Mouse (Mus musculus): Measurements from ENCODE around the gene Cd6.

The Cd6 gene

DNA sequence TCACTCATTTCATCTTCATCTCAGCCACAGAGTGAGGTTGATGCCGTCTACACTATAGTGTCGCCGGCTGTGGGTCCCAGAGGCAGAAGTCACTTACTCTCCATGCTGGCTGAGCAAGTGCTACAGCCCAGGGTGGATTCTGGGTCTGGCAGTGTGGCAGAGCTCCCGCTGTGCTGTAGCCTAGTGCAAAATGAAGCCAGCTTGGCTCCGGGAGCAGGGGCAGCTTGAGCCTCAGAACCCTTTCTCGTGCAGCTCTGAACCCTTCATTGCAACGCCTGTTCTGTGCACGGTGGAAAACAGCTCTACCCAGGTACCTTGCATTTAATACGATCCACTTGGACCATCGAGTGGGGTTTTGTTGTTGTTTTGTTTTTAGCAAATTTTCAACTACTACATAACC is 62.2 kb downstream of the Cd6 start:
- in situ Hi-C loops (cut with MboI, MseI), result no loop called here

DNA sequence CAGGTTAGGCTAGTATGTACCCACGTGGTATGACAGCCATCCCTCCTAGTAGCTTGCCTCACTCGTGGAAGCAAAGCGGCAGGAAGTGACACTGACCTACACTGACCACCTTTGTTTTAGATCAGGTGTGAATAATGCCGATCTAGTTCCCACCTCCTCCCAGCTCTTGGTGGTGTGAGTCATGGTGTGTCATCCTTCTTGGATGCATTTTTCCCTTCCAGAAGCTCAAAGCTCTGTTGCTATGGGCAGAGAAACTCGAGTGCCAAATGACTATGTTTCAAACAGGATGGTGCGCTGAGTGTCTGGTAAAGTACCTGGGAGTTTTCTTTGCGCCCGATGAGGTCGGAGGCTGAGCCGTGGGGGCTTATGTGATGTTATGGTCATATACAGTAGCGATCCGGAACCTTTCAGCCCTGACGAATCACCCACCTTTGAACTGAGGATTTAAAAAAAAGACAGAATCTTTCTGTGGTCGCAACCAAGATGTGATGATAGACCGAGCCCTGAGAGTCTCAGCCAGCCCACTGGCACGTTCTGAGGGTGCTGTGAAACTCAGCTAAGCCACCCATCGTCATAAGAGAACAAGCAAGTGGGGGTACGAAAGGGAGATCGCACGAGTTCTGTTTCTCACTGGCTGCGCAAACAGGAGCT is 66.4 kb downstream of the Cd6 start:
- in situ Hi-C loops (cut with MboI, MseI), result no loop called here

DNA sequence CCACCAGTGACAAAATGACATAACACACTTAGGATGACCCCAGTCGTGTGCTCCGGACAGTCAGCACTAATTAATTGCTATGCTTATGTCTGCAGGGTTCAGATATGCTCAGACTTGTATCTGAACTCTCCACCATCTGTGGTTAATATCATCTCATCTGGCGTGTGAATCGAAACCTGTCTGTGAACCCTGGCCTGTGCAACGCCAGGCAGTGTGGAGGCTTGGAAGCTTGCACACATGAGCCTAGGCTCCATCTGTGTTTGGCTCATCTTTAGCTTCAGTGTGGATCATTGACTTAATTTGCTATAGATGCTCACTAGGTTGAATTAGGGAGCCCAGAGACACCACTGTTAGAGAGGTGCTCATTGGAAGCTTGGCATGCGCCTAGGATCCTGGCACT is 67.4 kb downstream of the Cd6 start:
- in situ Hi-C loops (cut with MboI, MseI), result no loop called here

DNA sequence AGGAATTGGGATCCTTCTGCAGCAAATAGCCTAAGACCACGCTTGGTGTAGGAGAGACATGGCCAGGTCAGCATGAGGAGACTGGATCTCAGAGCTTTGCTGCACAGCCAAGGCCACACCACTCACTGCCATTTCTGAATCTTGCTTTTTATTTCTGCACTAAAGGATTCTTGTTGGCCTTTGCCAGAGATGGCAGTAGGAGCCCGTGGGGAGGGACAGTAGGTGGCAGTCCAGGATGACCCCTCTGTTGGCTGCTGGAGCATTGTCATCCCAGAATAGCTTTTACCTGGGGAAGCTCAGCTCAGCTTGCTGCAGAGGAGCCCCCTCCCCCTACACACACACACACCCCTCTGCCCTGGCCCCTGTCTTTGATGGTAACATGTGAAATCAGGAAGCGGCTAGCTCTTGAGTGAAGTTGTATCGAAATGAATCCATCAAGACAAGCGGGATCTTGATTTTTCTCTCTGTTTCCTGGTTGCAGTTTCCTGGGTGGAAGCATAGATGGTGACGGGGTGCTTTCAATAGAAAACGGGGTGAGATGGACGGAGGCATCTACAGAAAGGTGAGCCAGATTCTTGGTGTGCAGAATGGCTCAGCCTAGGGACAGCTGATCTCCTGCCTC is 68.0 kb downstream of the Cd6 start:
- in situ Hi-C loops (cut with MboI, MseI), result no loop called here

DNA sequence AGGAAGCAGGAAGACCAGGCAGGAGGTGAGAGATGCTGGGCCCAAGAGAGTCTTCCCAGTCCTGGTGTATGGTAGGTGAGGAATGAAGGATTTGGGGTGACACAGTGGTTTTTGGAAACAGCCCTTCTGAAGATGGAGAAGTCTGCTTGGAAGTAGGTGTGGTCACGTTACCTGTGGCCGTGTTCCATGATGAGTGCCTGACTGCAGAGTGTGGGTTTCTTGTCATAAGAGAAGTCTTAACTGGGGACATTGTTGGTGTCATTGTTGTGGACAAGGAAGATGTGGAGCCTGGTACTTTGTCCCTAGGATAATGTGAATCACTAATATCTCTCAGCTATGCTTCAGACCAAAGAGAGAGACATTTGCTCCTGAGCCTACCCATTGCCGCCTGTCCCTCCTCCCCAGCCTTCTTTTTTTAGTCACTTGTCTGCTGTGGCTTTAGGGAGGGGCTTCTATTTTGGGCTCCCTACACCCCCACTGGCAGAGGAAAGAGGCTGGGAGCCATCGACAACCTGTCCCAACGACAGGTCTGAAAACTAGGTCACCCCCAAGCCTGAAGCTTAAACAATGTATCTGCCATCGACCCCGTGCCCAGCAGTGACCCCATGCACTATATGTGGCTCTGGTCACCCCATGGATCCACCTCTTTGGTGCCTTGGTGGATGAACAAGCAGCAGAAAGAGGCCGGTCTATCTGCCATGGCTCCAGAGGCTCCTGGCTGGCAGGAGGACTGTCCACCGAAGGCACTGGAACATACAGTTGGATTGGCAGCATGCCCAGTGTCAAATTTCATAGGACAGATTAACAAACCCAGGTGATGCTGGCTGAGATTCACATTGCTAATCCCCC is 69.7 kb downstream of the Cd6 start:
- in situ Hi-C loops (cut with MboI, MseI), result no loop called here

DNA sequence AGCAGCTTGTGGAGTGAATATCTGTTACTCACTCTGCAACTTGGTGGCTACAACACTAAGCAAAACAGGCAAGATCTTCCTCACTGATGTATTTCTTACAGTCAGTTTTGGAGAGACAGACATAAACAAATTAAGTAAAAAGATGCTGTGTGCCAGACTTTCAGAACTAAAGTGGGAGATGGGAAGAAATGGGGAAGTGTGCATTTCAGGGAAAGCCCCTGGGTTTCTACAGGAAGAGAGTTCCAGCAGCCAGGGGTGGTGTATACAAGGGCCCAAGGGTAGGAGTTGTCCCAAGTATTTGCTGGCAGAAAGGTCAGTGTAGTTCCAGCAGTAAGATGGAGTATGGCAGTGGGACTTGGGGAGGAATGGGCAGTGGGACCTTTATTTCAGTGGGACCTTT is 70.3 kb downstream of the Cd6 start:
- in situ Hi-C loops (cut with MboI, MseI), result no loop called here

DNA sequence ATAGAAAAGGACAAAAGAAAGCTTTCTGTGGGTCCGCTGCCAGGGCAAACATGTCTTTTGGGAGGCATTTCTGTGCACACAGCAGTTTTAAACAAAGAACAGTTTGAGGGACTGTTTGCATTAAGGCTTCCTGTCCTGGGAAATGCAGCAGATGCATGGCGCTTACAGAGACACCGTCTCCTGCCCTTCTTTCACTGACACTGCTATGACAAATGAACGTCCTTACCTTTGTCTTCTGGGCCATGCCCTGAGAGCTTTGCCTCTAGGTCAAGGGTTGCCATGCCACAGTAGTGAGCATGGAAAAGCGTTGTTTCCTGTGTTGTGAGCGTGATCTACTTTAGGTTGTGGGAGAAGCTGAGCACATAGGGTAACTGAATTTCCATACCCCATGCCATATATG is 71.2 kb downstream of the Cd6 start:
- in situ Hi-C loops (cut with MboI, MseI), result no loop called here

DNA sequence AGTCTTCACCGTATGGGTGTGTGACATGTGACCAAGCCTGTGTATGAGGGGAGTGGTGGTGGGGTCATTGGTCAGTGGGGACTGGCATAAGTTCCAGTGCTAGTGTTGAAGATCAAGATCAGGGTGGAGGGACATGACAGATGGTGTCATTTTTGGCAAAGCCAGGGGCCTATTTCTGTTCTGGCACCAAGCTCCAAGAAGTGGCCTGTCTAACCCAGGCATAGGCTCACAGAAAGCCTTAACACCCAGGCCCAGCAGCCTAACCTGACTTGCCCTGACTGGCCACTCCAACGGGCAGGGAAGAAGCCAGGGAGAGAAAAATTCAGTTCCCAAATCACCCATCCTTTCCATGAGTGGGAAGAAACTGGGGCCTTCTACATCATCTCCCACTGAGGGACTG is 72.3 kb downstream of the Cd6 start:
- in situ Hi-C loops (cut with MboI, MseI), result no loop called here

DNA sequence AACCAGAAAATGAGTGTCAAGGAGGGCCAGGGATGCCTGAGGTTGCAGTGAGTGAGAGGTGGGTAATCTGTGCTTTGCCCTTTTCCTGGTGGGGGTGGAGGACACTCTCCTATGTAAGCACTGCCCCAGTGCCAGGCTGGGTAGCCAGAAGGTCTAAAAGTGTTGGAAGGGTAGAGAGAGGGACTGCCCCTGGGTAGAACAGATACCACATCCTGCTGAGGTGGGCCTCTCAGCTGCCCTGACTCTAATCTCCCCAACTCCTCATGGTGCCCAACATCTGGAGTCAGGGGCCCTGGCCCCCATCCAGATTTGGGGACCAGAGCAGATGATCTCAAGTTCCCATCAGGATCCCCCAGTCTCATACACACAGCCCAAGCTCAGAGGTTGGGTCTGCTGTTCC is 72.7 kb downstream of the Cd6 start:
- in situ Hi-C loops (cut with MboI, MseI), result no loop called here

DNA sequence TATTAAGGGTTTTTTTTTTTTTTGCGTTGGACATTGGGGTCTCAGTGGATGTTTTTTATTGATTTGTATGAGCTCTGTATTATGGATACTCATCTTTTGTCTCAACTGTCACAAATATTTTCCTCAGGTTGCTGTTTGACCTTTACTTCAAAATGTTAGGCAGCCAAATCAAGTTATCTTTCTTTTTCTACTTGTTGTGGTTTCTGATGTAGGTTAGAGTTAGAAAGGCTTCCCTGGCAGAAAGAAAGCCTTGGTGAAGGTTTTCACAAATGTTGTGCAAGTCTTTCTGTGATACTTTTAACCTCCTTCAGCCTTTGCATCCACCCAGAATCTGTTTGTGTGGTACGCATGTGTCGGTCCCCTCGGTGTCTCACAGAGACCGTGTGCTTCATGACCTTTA is 77.2 kb downstream of the Cd6 start:
- in situ Hi-C loops (cut with MboI, MseI), result no loop called here

DNA sequence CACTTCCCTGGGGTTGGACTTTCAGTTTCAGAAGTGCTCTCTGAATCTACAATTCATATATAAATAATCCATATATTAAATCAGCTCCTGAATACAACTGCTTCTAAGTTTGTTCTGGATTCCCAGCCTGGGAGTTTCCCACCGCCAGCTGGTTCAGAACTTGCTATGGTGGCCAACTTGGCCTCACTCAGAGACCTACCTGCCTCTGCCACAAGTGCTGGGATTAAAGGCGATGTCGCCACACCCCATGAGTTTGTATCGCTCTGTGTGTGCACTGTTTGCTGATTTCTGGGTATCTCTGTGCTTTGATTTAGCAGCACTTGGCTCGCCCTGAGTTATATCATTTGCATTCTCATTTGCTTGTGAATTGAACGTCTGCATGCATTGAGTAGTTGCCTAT is 77.8 kb downstream of the Cd6 start:
- in situ Hi-C loops (cut with MboI, MseI), result no loop called here

DNA sequence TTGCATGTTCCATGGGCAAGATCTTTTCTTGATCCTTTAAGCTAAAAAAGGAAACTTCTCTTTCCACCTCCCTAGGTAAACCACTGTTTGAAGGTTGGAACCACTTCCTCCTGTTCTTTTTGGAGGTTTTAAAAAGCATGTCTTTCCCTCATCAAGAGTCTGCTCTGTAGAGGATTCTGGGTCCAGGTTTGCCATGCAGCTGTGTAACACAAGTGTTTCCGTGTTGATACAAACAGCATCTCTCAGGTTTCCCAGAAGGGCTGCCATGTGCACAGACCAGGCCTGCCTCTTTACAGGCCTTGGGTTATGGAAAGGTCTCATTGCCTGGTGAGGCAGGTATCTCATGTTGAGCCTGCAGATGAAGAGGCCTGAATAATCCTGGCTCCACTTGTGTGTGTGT is 78.3 kb downstream of the Cd6 start:
- in situ Hi-C loops (cut with MboI, MseI), result no loop called here

DNA sequence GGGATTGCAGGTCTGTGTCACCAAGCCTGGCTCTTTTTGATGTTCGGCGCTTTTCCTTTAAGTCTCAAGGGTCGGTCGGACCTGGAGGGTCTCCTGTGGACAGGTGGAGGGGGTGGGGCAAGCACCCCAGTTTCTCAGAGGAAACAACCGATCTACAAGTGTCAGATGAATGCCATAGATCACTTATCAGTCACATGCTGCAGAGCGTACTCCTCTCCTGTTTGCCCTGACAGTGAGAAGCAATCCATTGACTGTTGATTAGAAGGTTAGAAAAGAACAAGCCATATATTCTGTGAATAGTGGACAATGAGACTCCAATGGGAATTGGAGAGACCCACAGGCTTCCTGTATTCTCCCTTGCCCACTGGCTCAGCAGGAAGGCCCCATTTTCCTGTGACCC is 79.7 kb downstream of the Cd6 start:
- in situ Hi-C loops (cut with MboI, MseI), result no loop called here

DNA sequence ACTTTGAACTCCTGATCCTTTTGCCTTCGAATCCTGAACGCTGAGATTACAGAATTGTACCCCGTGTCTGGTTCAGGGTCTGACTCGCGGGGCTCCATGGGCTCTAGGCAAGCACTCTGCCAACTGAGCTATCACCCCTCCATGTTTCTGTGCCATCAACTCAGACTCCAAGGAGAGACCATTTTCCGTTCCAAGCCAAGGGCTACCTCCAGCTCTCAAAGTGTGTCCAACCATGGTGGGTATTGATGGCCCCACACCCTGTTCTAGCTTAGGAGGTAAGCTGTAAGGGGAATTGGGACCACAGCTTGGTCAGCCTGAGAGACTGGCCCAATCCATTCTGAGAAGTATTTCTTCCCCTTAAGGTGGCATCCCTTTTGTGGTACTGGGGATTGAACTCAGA is 80.6 kb downstream of the Cd6 start:
- in situ Hi-C loops (cut with MboI, MseI), result loop anchor here (25.0 kb wide), 1 partner anchor 738 kb away; the partner anchor contains the start of gene Gm8369

DNA sequence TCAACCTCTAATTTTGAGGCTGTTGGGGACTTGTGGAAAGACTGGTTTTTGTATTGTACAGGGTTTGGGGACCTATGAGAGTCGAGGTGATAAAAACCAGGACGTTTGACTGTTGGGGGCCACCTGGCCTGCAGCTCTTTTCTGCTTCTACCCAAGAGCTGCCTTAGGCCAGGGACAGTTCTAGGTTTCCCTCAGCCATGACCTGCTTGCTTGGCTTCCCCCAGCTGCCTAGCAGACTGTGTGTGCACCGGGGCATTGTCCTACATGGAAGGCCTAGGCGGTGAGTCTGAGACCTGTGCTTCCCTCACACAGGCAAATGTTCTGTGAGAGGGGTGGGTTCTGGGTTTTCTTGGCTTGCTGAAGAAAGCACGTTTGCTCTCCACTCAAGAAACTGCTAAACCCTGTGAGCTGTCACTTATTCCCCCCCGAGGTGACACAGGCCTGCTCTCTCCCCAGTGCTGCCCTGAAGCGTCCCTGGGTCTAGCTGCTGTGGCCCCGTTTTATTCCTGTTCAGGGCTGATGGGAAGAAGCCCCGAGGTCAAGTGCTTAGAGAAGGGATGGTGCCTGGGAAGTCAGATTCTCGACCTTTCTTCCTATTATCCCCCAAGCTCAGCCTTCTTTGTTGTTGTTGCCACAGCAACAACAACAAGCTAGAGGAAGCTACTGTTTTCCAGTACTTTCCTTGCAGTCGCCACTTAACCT is 81.3 kb downstream of the Cd6 start:
- in situ Hi-C loops (cut with MboI, MseI), result loop anchor here (25.0 kb wide), 1 partner anchor 739 kb away; the partner anchor contains the start of gene Gm8369

DNA sequence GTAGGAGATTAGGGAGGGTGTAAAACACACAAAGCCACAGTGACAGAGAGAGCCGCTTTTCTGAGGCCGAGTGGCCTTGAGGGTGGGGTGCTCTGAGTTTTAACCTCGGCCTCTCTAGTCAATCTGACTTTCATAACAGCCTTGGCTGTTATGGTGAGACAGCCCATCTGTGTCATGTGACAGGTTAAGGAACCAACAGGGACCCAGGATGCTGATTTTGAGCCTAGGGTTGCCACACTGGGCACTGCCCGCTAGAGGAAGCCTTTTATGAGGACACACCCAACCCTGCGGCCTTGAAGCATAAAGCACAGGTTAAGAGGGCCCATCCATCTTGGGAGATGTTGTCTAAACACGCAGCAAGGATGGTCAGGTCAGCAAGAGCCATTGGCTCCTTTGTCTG is 82.1 kb downstream of the Cd6 start:
- in situ Hi-C loops (cut with MboI, MseI), result loop anchor here (25.0 kb wide), 1 partner anchor 740 kb away; the partner anchor contains the start of gene Gm8369

DNA sequence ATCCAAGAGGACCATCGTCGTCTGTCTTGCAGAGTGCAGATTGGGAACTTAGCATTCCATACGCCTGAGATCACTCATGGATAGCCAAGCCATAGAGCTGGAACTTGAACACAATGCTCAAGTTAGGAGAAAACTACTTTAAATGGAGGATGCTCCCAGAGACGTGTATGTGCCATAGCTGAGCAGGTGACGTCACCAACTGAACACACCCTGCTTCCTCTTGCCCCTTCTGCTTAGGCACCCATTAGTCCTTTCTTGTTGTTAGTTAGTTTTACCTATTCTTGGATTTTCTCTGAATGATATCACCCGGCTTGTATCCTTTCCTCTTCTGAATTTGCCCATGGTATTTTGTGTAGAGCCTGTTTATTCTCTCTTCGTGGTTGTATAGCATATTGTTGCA is 82.7 kb downstream of the Cd6 start:
- in situ Hi-C loops (cut with MboI, MseI), result loop anchor here (25.0 kb wide), 1 partner anchor 740 kb away; the partner anchor contains the start of gene Gm8369

DNA sequence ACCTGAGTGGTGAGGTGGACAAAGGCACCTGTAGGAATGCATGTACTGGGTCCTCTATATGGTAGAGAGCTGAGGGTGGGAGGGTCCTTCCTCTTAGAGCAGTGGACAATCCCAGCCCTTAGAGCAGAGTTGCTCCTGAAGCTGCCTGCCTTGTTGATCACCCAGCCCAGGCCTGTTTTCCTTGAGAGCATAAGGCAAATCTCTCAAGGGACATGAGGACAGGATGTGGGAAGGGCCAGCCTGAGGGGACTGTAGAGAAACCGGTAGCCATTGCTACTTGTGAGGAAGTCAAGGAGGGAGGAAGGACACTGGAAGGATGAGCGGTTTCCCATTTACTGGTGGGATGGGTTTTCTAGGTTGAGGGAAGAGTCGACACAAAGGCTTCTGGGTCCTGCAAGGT is 87.3 kb downstream of the Cd6 start:
- in situ Hi-C loops (cut with MboI, MseI), result loop anchor here (25.0 kb wide), 1 partner anchor 745 kb away; the partner anchor contains the start of gene Gm8369

DNA sequence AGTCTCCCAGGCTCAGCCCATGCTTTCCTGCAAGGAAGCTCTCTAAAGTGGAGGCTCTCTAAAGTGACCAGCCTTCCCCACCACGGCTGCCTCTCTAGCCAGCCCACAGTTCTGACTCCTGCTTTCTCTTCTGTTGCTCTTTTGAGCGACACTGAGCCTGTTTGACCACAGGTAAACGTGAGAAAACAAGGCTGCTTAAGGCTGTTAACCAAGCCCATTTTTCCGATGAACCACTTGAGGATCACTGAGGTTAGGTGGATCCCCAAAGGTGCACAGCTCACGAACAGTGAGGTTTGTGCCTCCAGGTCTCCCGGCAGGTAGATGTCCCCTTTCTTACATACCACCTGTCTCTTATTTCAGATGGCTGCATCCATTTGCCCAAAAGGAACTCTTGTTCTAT is 87.7 kb downstream of the Cd6 start:
- in situ Hi-C loops (cut with MboI, MseI), result loop anchor here (25.0 kb wide), 1 partner anchor 745 kb away; the partner anchor contains the start of gene Gm8369

DNA sequence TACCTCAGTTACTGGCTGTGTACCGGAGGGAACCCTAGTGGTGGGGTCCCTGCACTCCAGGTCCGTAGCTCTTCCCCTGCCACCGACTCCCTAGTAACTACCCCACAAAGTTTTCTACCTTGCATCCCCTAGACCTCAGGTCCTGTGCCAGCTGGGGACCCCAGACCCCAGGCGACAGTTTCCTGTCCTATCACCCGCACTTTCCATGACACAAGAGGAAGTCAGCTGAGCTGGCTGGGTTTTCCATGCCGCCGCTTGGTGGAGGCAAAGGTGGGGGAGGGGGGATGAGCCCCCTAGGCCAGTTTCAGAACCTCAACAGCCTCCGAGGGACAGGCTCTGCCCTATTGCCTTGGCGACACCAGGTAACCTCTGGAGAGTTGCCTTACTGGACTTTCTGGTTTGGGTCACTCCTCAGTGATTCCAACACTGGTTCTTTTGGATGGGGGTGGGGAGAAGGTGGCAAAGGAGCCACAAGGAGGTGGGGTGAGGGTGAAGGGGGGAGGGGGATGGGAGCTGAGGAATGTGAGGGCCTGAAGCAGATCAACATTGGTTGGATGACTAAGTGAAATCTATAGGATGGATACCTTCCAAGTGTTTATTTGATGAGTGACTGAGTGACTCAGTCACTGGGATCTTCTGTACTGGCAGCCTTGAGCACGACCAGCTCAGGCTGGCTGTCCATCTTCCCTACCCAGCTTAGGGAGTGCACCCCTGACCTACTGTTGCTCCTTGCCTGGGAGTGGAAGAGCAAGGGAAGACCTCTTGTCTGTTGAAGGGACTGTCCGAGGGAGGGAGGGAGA is 89.0 kb downstream of the Cd6 start:
- in situ Hi-C loops (cut with MboI, MseI), result loop anchor here (25.0 kb wide), 1 partner anchor 746 kb away; the partner anchor contains the start of gene Gm8369

DNA sequence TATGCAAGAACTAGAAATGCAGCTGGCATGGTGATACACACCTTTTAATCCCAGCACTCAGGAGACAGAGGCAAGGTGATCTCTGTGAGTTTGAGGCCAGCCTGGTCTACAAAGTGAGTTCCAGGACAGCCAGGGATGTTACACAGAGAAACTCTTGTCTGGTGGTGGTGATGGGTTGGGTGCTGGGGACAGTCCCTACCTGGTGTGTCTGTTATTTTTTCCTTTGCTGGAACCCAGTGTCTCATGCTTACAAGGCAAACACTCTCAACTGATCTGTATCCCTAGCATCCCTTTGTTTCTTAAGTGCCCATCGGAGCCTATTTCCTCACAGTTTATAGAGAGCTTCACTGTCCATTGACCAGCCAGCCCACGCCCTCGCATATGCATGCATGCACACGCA is 89.9 kb downstream of the Cd6 start:
- in situ Hi-C loops (cut with MboI, MseI), result loop anchor here (5.0 to 25.0 kb wide), 3 partner anchors 45 to 747 kb away; partner anchors contain the start of gene Gm8369
